Mouse (Mus musculus) embryonic facial prominence, embryonic 11.5 days (tissue): Measurements from ENCODE around the gene Zfp786. TPM values are rescaled to one million over a fixed set of nuclear protein-coding genes. Genes with fewer than 3 reads are reported as not detected.

Experiments used
- ATAC-seq: fragments of 200-750 bp; cut with Nextera tagmentation; replicated peaks from 2 replicates; pipeline ENCODE4 v1.8.0; 2017; ENCODE audit warnings: low read depth; ENCODE audit not compliant: insufficient number of reproducible peaks, low FRiP score, low TSS enrichment
- DNase-seq: peaks from one replicate; pipeline ENCODE4 v3.0.0-alpha.2; 2015; ENCODE audit warnings: low spot score
- H3K27ac ChIP-seq: fragments of 300-500 bp; sonication (generic); replicated peaks from 2 replicates; pipeline ENCODE4 v1.5.1; 2014; ENCODE audit warnings: mild to moderate bottlenecking, low read depth, low read length, control low read depth
- H3K27me3 ChIP-seq: fragments of 300-500 bp; sonication (generic); 2 replicates; pipeline ENCODE4 v1.6.1; 2014; ENCODE audit warnings: mild to moderate bottlenecking, low read length, moderate library complexity, mixed read lengths; ENCODE audit not compliant: control insufficient read depth, insufficient read depth
- H3K36me3 ChIP-seq: fragments of 300-500 bp; sonication (generic); replicated peaks from 2 replicates; pipeline ENCODE4 v1.6.1; 2014; ENCODE audit warnings: low read depth, mild to moderate bottlenecking, low read length, moderate library complexity, mixed read lengths; ENCODE audit not compliant: control insufficient read depth, insufficient read depth
- H3K4me1 ChIP-seq: fragments of 300-500 bp; sonication (generic); 2 replicates; pipeline ENCODE4 v1.6.1; 2014; ENCODE audit warnings: low read length, mixed read lengths; ENCODE audit not compliant: control insufficient read depth, insufficient read depth
- H3K4me2 ChIP-seq: fragments of 300-500 bp; sonication (generic); 2 replicates; pipeline ENCODE4 v1.6.1; 2014; ENCODE audit warnings: low read depth, mild to moderate bottlenecking, control low read depth, low read length, moderate library complexity
- H3K4me3 ChIP-seq: fragments of 300-500 bp; sonication (generic); 2 replicates; pipeline ENCODE4 v1.5.1; 2014; ENCODE audit warnings: low read depth, low read length, control low read depth
- H3K9ac ChIP-seq: fragments of 300-500 bp; sonication (generic); replicated peaks from 2 replicates; pipeline ENCODE4 v1.6.1; 2014; ENCODE audit warnings: mild to moderate bottlenecking, control low read depth, low read length
- H3K9me3 ChIP-seq: fragments of 300-500 bp; sonication (generic); replicated peaks from 2 replicates; pipeline ENCODE4 v1.6.1; 2016; ENCODE audit warnings: mild to moderate bottlenecking, low read length, inconsistent platforms, mixed read lengths; ENCODE audit not compliant: control insufficient read depth
- WGBS: fragments of 180-500 bp; shearing (Covaris S2); extraction: QIAGEN DNeasy Blood & Tissue Kit; methylation state at CpG from one replicate; pipeline ENCODE4 v1.1.7; 2014; 5-methylcytosine and 5-hydroxymethylcytosine counted together
- polyA plus RNA-seq: library from polyadenylated mRNA; unstranded; fragments of >200 nt; fragmentation: Nextera tagmentation; extraction: Ambion mirVana; gene quantifications from 2 replicates; pipeline ENCODE4 v1.2.1, GENCODE M21; 2014

Zfp786 gene
- polyA plus RNA-seq, 1 experiment from 2014 or later: 5.9 TPM

DNA sequence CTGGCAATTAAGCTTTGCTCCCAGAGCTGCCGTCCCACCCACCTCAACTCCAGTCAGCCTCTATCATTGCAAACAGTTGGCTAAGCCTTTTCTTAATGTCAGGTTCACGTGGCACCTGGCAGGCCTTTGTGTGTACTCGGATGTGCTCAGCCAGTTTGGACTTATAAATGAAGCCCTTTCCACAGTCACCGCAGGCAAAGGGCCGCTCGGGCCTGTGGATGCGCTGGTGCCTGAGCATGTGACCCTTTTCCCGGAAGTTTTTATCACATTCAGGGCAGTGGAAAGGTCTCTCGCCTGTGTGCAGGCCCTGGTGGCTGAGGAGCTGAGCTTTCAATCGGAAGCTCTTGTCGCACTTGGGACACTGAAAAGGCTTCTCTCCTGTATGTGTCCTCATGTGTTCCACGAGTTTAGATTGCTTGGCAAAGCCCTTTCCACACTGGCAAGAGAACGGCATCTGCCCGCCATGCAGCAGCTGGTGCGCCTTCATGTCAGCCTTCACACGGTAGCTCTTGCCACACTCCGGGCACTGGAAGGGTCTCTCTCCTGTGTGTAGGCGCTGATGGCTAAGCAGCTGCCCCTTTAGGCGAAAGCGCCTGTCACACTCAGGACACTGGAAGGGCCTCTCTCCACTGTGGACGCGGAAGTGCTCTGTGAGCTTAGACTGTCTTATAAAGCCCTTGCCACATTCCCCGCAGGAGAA lies 10.9 kb downstream of the Zfp786 start:
- Histone ChIP-seq H3K9me3 (no peaks in the 10 kb centered on the region), H3K4me3 (no peak overlapping the region), H3K27ac (no peak overlapping the region), H3K36me3 (no peaks in the 10 kb centered on the region; the same call in none of the 2 replicates), H3K4me2 (no peak overlapping the region), H3K27me3 (no peaks in the 10 kb centered on the region), H3K9ac (no peak overlapping the region), H3K4me1 (no peaks in the 10 kb centered on the region)
- no peak for ATAC-seq
- DNase-seq: no peak
- WGBS: 94% methylated on average over 23 of the region's 23 CpGs

DNA sequence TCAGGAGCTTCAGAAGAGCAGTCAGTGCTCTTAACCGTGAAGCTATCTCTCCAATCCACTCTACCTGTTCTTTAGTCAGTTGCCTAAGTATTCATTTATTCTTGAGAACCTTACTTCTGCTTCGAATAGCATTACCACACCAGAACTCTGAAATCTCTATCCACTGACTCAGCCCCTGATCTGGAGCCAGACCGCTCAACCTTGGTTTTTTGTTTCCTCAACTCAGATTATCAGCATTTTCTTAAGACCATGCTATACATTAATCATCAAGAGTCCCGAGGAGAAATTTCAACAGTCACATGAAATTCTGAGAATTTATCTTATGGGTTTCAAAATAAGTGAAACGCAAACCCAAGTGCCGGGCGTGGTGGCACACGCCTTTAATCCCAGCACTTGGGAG lies 11.9 kb downstream of the Zfp786 start:
- Histone ChIP-seq H3K4me2 (no peak overlapping the region), H3K36me3 (no peaks in the 10 kb centered on the region; the same call in none of the 2 replicates), H3K9ac (no peak overlapping the region), H3K4me3 (no peak overlapping the region), H3K27me3 (no peaks in the 10 kb centered on the region), H3K9me3 (no peaks in the 10 kb centered on the region), H3K27ac (no peak overlapping the region), H3K4me1 (no peaks in the 10 kb centered on the region)
- WGBS: 95% methylated on average over 8 of the region's 8 CpGs
- ATAC-seq: no peak
- no peak for DNase-seq

DNA sequence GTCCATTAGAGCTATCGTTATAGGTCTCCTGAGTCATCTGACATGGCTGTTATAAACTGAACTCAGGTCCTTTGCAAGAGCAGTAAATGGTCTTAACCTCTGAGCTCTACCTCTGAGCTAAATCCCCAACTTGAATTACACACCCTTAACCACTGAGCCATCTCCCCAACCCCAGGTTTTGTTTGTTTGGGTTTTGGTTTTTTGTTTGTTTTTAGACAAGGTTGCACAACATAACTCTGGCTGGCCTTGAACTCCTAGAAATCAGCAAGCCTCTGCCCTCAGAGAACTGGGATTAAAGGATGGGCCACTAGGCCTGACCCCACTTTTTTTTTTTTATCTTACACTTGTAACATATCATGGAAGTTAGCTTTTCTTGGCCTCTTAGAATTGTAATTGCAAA lies 14.5 kb downstream of the Zfp786 start:
- Histone ChIP-seq H3K9ac (no peak overlapping the region), H3K36me3 (no peaks in the 10 kb centered on the region; the same call in none of the 2 replicates), H3K27me3 (no peaks in the 10 kb centered on the region), H3K27ac (no peak overlapping the region), H3K4me1 (no peaks in the 10 kb centered on the region), H3K4me3 (no peak overlapping the region), H3K4me2 (no peak overlapping the region), H3K9me3 (no peaks in the 10 kb centered on the region)
- 88% methylated on average over 1 of the region's 1 CpGs for WGBS
- DNase-seq (no peak), ATAC-seq (no peak)

DNA sequence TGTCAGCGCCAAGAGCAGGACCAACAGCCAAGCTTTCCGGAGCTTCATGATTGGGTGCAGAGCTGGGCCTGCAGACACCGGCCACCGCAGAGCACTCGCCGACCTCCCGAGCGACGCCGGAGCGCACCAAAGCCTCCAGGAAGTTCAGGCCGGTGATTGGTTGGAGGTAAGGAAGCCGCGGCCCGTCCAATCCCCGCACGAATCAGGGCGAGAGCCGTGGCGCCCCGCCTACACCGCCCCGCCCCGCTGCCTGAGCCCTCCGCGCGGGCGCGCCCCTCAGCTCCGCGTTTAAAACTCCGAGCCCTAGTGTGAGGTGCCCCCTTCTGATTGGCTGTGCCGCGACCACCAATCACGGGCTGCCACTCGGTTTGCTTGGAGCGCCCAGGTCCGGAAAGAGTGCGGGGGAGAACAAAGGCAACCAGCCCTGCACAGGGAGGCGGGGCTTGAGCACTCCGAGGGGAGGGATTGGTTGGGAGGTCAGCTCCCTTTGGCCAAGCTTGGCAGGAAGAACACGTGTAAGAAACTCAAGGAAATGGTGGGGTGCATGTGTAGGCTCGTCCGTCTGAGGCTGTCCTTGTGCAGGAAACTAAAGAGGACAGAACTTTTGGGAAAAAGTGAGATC lies 17.3 kb downstream of the Zfp786 start, which contains the start of gene Pdia4:
Pdia4 (minus strand) TSS at position 174 of the 622 bp plus-strand sequence.
- 0% methylated on average over 44 of the region's 44 CpGs for WGBS
- H3K4me1 ChIP-seq: no peaks in the 10 kb centered on the region; the same call in 1 of the 2 replicates
- H3K4me3 ChIP-seq: peak within 1 kb of the TSS; percentile 70
- H3K9ac ChIP-seq: peak within 1 kb of the TSS; percentile 90
- H3K9me3 ChIP-seq: no peaks in the 10 kb centered on the region
- H3K4me2 ChIP-seq: peak within 1 kb of the TSS; percentile 81
- H3K27me3 ChIP-seq: no peaks in the 10 kb centered on the region
- ATAC-seq (peak; percentile 99), DNase-seq (peak; percentile 99)
- H3K27ac ChIP-seq: peak within 1 kb of the TSS; percentile 86
- H3K36me3 ChIP-seq: no peaks in the 10 kb centered on the region

DNA sequence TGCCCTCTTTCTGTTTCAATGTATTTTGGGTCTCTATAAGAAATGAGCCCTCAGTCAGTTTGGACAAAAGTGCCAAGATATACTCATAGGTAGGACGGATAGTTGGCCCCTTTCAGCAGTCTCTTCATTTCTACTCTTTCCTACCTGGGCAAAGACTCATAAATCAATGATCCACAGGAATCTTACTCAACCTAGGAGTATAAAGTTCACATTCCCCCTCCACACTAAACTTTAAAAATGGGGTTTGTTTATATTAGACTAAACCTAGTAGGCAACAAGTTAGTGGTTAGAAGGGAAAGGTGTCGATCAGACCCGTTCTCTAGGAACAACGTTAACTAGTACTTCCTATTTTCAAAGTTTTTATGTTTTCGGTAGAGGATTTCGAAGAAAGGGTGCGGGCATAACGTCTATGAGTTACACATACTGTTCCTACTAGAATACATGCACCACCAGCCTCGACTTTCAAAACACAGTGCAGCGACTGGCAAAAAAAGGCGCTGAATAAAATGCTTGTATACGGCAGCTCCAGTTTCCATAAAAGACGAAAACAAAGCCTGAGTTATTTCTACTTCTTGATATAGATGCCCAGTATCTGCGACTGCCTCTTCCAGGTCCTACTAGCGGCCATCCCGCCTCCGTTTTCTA lies 18.3 kb downstream of the Zfp786 start:
- peak overlapping the region; percentile 70 for H3K4me3 ChIP-seq
- no peaks in the 10 kb centered on the region; the same call in 1 of the 2 replicates for H3K36me3 ChIP-seq
- H3K9me3 ChIP-seq: no peaks in the 10 kb centered on the region
- no peaks in the 10 kb centered on the region for H3K27me3 ChIP-seq
- ATAC-seq (no peak), DNase-seq (no peak)
- peak overlapping the region; percentile 81 for H3K4me2 ChIP-seq
- H3K4me1 ChIP-seq: no peaks in the 10 kb centered on the region; the same call in 1 of the 2 replicates
- H3K27ac ChIP-seq: peak overlapping the region; percentile 86
- 1% methylated on average over 17 of the region's 17 CpGs for WGBS
- peak overlapping the region; percentile 90 for H3K9ac ChIP-seq

DNA sequence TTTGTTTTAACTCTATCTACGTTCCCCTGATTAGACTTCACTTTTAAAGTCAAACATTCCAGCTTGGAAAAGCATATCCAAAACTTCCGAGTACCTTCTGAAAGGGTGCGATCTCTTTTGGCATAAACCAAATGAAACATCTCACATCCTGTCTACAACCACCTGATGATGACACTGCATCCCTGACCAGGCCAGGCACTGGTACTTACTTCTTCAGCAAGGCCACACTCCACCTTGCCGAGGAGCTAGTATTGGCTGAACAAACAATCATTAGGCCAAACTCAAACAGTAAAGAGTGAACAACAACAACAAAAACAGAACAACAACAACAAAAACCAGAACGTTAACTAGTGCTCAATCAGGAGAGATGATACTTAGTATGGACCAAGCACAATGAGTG lies 19.3 kb downstream of the Zfp786 start:
- H3K27ac ChIP-seq: no peak overlapping the region
- WGBS: 64% methylated on average over 5 of the region's 5 CpGs

DNA sequence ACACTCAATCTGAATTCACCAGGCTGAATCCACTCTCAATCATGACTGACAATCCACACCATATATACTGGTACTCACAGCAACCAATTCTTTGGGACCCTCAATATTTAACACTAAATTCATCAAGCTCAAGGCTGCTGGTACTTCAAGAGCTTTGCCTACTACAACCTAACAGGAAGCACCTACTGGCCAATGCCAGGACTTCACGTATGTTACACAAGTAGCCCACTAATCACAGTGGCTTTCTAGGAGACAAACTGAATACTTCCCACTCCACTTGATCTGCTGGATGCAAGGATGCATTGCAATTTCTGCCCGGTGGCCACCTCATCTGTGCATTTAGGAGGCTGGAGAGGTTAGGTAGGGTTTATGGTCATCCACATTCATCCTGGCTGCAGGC lies 20.5 kb downstream of the Zfp786 start:
- H3K9ac ChIP-seq: no peak overlapping the region
- WGBS: 73% methylated on average over 2 of the region's 2 CpGs

More for the DNA sequence above, 19.3 kb downstream of the Zfp786 start:
- Histone ChIP-seq H3K4me2 (peak overlapping the region; percentile 81), H3K9me3 (no peaks in the 10 kb centered on the region), H3K9ac (peak overlapping the region; percentile 90), H3K4me1 (no peaks in the 10 kb centered on the region; the same call in 1 of the 2 replicates), H3K4me3 (peak overlapping the region; percentile 70), H3K27me3 (no peaks in the 10 kb centered on the region), H3K36me3 (peaks cover 3% of the 10 kb centered on the region)
- DNase-seq (no peak), ATAC-seq (no peak)

More for the DNA sequence above, 20.5 kb downstream of the Zfp786 start:
- no peak overlapping the region for H3K4me3 ChIP-seq
- peaks cover 5% of the 10 kb centered on the region for H3K36me3 ChIP-seq
- DNase-seq: no peak
- H3K9me3 ChIP-seq: no peaks in the 10 kb centered on the region
- ATAC-seq: no peak
- no peaks in the 10 kb centered on the region for H3K27me3 ChIP-seq
- no peak overlapping the region for H3K27ac ChIP-seq
- H3K4me2 ChIP-seq: peak overlapping the region; percentile 13; the same call in 1 of the 2 replicates
- H3K4me1 ChIP-seq: no peaks in the 10 kb centered on the region; the same call in 1 of the 2 replicates
